Mouse (Mus musculus): Measurements from ENCODE around the gene Cdc42bpa. TPM values are rescaled to one million over a fixed set of nuclear protein-coding genes. Genes with fewer than 3 reads are reported as not detected.

Cdc42bpa gene
- polyA plus RNA-seq, 1 experiment from 2014 or later: 15.1 TPM

- no peak for ATAC-seq (ENCODE audit: low FRiP score, low TSS enrichment)
- Histone ChIP-seq H3K4me2 (replicated peaks; ENCODE audit: low read depth, low read length) (no peak overlapping the region), H3K9me3 (ENCODE audit: low read length) (no peaks in the 10 kb centered on the region), H3K4me3 (ENCODE audit: low read length) (no peak overlapping the region), H3K36me3 (ENCODE audit: insufficient read depth, low read length) (no peaks in the 10 kb centered on the region), H3K27me3 (ENCODE audit: insufficient read depth, low read length) (no peaks in the 10 kb centered on the region), H3K27ac (ENCODE audit: low read length) (no peak overlapping the region), H3K9ac (replicated peaks; ENCODE audit: low read length) (no peak overlapping the region), H3K4me1 (ENCODE audit: insufficient read depth, low read length) (peaks cover 7% of the 10 kb centered on the region)
- 48% methylated on average over 4 of the region's 4 CpGs for WGBS
Observed at GRCm38 (mm10) chr1:180192866-180193265, 232.6 kb downstream of the Cdc42bpa start.

GRCm38 (mm10) chr1:180193391-180193935 lies 233.2 kb downstream of the Cdc42bpa start:
- no peak overlapping the region for H3K4me3 ChIP-seq (ENCODE audit: low read length)
- H3K27ac ChIP-seq (ENCODE audit: low read length): no peak overlapping the region
- ATAC-seq (ENCODE audit: low FRiP score, low TSS enrichment): no peak
- H3K9me3 ChIP-seq (ENCODE audit: low read length): no peaks in the 10 kb centered on the region
- H3K9ac ChIP-seq (replicated peaks; ENCODE audit: low read length): no peak overlapping the region
- no peaks in the 10 kb centered on the region for H3K27me3 ChIP-seq (ENCODE audit: insufficient read depth, low read length)
- peaks cover 7% of the 10 kb centered on the region for H3K4me1 ChIP-seq (ENCODE audit: insufficient read depth, low read length)
- no peaks in the 10 kb centered on the region for H3K36me3 ChIP-seq (ENCODE audit: insufficient read depth, low read length)
- 86% methylated on average over 8 of the region's 8 CpGs for whole genome bisulfite sequencing
- no peak overlapping the region for H3K4me2 ChIP-seq (replicated peaks; ENCODE audit: low read depth, low read length)

- peaks cover 7% of the 10 kb centered on the region for H3K4me1 ChIP-seq (ENCODE audit: insufficient read depth, low read length)
- H3K27me3 ChIP-seq (ENCODE audit: insufficient read depth, low read length): no peaks in the 10 kb centered on the region
- no peak overlapping the region for H3K4me3 ChIP-seq (ENCODE audit: low read length)
- ATAC-seq (ENCODE audit: low FRiP score, low TSS enrichment): no peak
- no peaks in the 10 kb centered on the region for H3K9me3 ChIP-seq (ENCODE audit: low read length)
- no peaks in the 10 kb centered on the region for H3K36me3 ChIP-seq (ENCODE audit: insufficient read depth, low read length)
- WGBS: 89% methylated on average over 9 of the region's 9 CpGs
- no peak overlapping the region for H3K27ac ChIP-seq (ENCODE audit: low read length)
- no peak overlapping the region for H3K9ac ChIP-seq (replicated peaks; ENCODE audit: low read length)
- H3K4me2 ChIP-seq (replicated peaks; ENCODE audit: low read depth, low read length): no peak overlapping the region
Observed at GRCm38 (mm10) chr1:180194048-180194447, 233.8 kb downstream of the Cdc42bpa start.

DNA sequence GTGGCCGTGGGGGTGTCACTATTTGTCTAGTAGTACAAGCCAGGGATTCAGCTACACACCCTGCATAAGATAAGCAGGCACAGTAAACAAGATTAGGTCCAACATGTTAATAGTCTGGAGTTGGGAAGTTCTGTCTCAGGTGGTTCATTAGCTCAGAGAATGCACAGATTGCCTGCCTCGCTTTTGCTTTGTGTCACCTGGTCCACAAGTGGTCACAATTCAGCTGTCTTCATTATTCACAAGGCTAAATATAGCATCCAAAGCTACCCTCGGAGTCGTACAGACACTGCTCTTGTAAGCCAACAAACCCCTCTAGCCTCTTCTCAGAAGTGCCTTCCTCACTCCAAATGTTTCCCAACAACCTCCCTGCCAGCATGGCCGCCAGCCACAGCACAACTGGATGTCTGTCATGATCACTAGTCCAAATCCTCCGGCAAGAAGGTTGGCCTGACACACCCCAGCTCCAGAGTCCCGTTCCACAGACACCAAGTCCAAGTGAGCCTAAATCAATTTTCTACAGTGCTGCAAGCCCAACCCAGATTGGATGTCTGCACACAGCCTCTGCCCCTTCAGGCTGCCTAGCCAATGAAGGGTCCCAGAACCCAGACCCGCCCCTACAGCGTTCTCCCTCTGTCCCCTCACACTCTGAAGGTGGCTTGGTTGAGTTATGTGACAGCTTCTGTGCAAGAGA lies 234.7 kb downstream of the Cdc42bpa start:
- H3K4me1 ChIP-seq (ENCODE audit: insufficient read depth, low read length): peaks cover 7% of the 10 kb centered on the region
- peak overlapping the region; percentile 68 for H3K4me3 ChIP-seq (ENCODE audit: low read length)
- ATAC-seq (ENCODE audit: low FRiP score, low TSS enrichment): peak; percentile 80
- no peak overlapping the region for H3K27ac ChIP-seq (ENCODE audit: low read length)
- H3K9ac ChIP-seq (replicated peaks; ENCODE audit: low read length): peak overlapping the region; percentile 64
- peak overlapping the region; percentile 91 for H3K4me2 ChIP-seq (replicated peaks; ENCODE audit: low read depth, low read length)
- 20% methylated on average over 9 of the region's 9 CpGs for WGBS
- no peaks in the 10 kb centered on the region for H3K9me3 ChIP-seq (ENCODE audit: low read length)
- no peaks in the 10 kb centered on the region for H3K27me3 ChIP-seq (ENCODE audit: insufficient read depth, low read length)
- no peaks in the 10 kb centered on the region for H3K36me3 ChIP-seq (ENCODE audit: insufficient read depth, low read length)

- peak overlapping the region; percentile 91 for H3K4me2 ChIP-seq (replicated peaks; ENCODE audit: low read depth, low read length)
- no peaks in the 10 kb centered on the region for H3K27me3 ChIP-seq (ENCODE audit: insufficient read depth, low read length)
- H3K4me3 ChIP-seq (ENCODE audit: low read length): peak overlapping the region; percentile 68
- H3K36me3 ChIP-seq (ENCODE audit: insufficient read depth, low read length): no peaks in the 10 kb centered on the region
- peaks cover 7% of the 10 kb centered on the region for H3K4me1 ChIP-seq (ENCODE audit: insufficient read depth, low read length)
- H3K9ac ChIP-seq (replicated peaks; ENCODE audit: low read length): peak overlapping the region; percentile 64
- no peaks in the 10 kb centered on the region for H3K9me3 ChIP-seq (ENCODE audit: low read length)
- peak overlapping the region; percentile 40; the same call in 1 of the 2 replicates for H3K27ac ChIP-seq (ENCODE audit: low read length)
- peak; percentile 100 for ATAC-seq (ENCODE audit: low FRiP score, low TSS enrichment)
- under 1% methylated on average over 57 of the region's 57 CpGs for WGBS
Observed at GRCm38 (mm10) chr1:180195703-180196381, 235.6 kb downstream of the Cdc42bpa start.

- peak overlapping the region; percentile 60 for H3K9ac ChIP-seq (replicated peaks; ENCODE audit: low read length)
- peak overlapping the region; percentile 91 for H3K4me2 ChIP-seq (replicated peaks; ENCODE audit: low read depth, low read length)
- no peaks in the 10 kb centered on the region for H3K27me3 ChIP-seq (ENCODE audit: insufficient read depth, low read length)
- peaks cover 7% of the 10 kb centered on the region for H3K4me1 ChIP-seq (ENCODE audit: insufficient read depth, low read length)
- peak overlapping the region; percentile 68; the same call in 1 of the 2 replicates for H3K4me3 ChIP-seq (ENCODE audit: low read length)
- WGBS: 91% methylated on average over 9 of the region's 9 CpGs
- ATAC-seq (ENCODE audit: low FRiP score, low TSS enrichment): no peak
- H3K9me3 ChIP-seq (ENCODE audit: low read length): no peaks in the 10 kb centered on the region
- H3K27ac ChIP-seq (ENCODE audit: low read length): no peak overlapping the region
- no peaks in the 10 kb centered on the region for H3K36me3 ChIP-seq (ENCODE audit: insufficient read depth, low read length)
Observed at GRCm38 (mm10) chr1:180196508-180196907, 236.2 kb downstream of the Cdc42bpa start.

DNA sequence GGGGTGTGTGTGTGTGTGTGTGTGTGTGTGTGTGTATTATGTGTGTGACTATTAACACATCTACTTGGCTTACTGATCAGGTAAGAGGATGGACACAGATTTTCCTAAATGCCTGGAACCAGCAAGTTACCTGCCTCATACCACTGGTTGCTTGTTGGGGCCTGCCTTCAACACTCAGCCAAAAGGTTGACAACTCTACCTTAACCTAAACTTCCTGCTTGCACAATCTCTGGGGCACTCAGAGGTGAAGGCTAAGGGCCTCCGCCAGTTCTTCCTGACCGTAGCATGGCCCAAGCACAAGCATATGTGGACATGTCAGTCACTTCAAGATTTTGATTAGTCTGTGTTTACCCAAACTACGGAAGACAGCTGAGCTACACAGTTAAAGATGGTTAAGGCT lies 237.7 kb downstream of the Cdc42bpa start:
- Histone ChIP-seq H3K27me3 (ENCODE audit: insufficient read depth, low read length) (no peaks in the 10 kb centered on the region), H3K9me3 (ENCODE audit: low read length) (no peaks in the 10 kb centered on the region), H3K4me2 (replicated peaks; ENCODE audit: low read depth, low read length) (no peak overlapping the region), H3K4me3 (ENCODE audit: low read length) (no peak overlapping the region), H3K36me3 (ENCODE audit: insufficient read depth, low read length) (no peaks in the 10 kb centered on the region), H3K4me1 (ENCODE audit: insufficient read depth, low read length) (peaks cover 7% of the 10 kb centered on the region), H3K27ac (ENCODE audit: low read length) (no peak overlapping the region), H3K9ac (replicated peaks; ENCODE audit: low read length) (no peak overlapping the region)
- no peak for ATAC-seq (ENCODE audit: low FRiP score, low TSS enrichment)
- 81% methylated on average over 3 of the region's 3 CpGs for WGBS

- ATAC-seq (ENCODE audit: low FRiP score, low TSS enrichment): no peak
- Histone ChIP-seq H3K4me2 (replicated peaks; ENCODE audit: low read depth, low read length) (no peak within 1 kb of the TSS), H3K36me3 (ENCODE audit: insufficient read depth, low read length) (no peaks in the 10 kb centered on the region), H3K4me3 (ENCODE audit: low read length) (no peak within 1 kb of the TSS), H3K9ac (replicated peaks; ENCODE audit: low read length) (no peak within 1 kb of the TSS), H3K27me3 (ENCODE audit: insufficient read depth, low read length) (no peaks in the 10 kb centered on the region), H3K9me3 (ENCODE audit: low read length) (peaks cover 1% of the 10 kb centered on the region; the same call in 1 of the 2 replicates), H3K27ac (ENCODE audit: low read length) (no peak within 1 kb of the TSS), H3K4me1 (ENCODE audit: insufficient read depth, low read length) (peaks cover 7% of the 10 kb centered on the region)
- WGBS: 63% methylated on average over 4 of the region's 4 CpGs
Observed at GRCm38 (mm10) chr1:180198959-180199714, 238.9 kb downstream of the Cdc42bpa start, which contains the start of gene Coq8a. Gene Coq8a (minus strand): TSS chr1:180199602.

- H3K9ac ChIP-seq (replicated peaks; ENCODE audit: low read length): no peak overlapping the region
- no peak overlapping the region for H3K27ac ChIP-seq (ENCODE audit: low read length)
- H3K36me3 ChIP-seq (ENCODE audit: insufficient read depth, low read length): no peaks in the 10 kb centered on the region
- WGBS: 51% methylated on average over 4 of the region's 4 CpGs
- H3K4me3 ChIP-seq (ENCODE audit: low read length): no peak overlapping the region
- no peaks in the 10 kb centered on the region for H3K27me3 ChIP-seq (ENCODE audit: insufficient read depth, low read length)
- H3K4me1 ChIP-seq (ENCODE audit: insufficient read depth, low read length): peaks cover 5% of the 10 kb centered on the region
- no peak overlapping the region for H3K4me2 ChIP-seq (replicated peaks; ENCODE audit: low read depth, low read length)
- ATAC-seq (ENCODE audit: low FRiP score, low TSS enrichment): no peak
- H3K9me3 ChIP-seq (ENCODE audit: low read length): peaks cover 6% of the 10 kb centered on the region; the same call in 1 of the 2 replicates
Observed at GRCm38 (mm10) chr1:180199715-180200050, 239.4 kb downstream of the Cdc42bpa start.

Data from kidney, embryonic 16.5 days (tissue).